Mouse (Mus musculus) leukemia stem cell, adult 10-12 weeks (primary cell): Measurements from ENCODE around the gene Ceacam2. TPM values are rescaled to one million over a fixed set of nuclear protein-coding genes. Genes with fewer than 3 reads are reported as not detected.

Experiments
- polyA plus RNA-seq: library from polyadenylated mRNA; stranded (reverse); fragments of >175 nt; gene quantifications from 2 replicates; pipeline ENCODE4 v1.2.3, GENCODE M21; 2012; ENCODE audit warnings: low replicate concordance

The Ceacam2 gene
- 0.09 TPM in 1 of 2 replicates, not detected in the other for polyA plus RNA-seq

GRCm38 (mm10) chr7:25539376-25539907, at the start of gene Ceacam2:
TSS of gene Ceacam2 (minus strand) at chr7:25539857.

DNA sequence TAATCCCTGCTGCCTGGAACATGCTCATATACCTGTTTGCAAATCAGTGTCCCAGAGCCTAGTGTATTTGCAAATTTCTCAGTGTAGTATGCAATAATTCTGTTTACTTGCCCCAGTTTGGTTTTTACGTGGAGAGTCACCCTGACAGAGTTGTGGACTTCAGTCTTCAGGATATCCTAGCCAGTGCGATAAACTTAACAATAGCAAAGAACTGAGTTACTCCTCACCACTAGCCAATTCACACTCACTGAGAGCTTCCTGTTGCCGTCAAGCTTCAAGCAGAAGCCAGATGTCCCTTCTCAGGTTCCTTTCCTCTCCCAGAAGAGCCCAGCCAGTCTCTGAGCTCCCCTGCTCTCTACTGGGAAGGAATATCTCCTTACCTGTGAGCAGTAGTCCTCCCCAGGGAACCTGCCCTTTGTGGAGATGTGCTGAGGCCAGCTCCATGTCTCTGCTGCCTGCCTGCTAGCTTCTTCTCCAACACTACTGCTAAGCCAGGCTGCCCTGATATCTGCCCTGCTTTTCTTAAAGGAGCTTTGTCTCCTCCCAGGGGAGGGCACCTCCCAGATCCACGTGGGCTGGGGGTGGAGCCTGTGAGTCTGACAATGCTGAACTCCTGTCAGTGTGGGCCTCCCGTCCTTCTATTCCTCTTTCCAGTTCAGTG, 62.4 kb downstream of the Ceacam2 start, which contains the start of gene Ceacam1:
Ceacam1 (minus strand) TSS at position 513 of the 661 bp plus-strand sequence.

Other genes with a start within 250 kb of the Ceacam2 start
- gene Pafah1b3, start 241.9 kb downstream of the Ceacam2 start, polyA plus RNA-seq = 4.1 and 11.0 TPM in 2 replicates
- not detected in 2 replicates for gene Prr19, start 238.4 kb downstream of the Ceacam2 start, polyA plus RNA-seq
- not detected in 2 replicates for gene Tmem145, start 233.8 kb downstream of the Ceacam2 start, polyA plus RNA-seq
- gene Megf8, start 222.7 kb downstream of the Ceacam2 start, polyA plus RNA-seq = 3.5 and 4.5 TPM in 2 replicates
- not detected in 2 replicates for gene Cnfn, start 170.1 kb downstream of the Ceacam2 start, polyA plus RNA-seq
- gene Lipe, start 141.1 kb downstream of the Ceacam2 start, polyA plus RNA-seq = 11.9 and 18.0 TPM in 2 replicates
- gene Cxcl17, start 127.0 kb downstream of the Ceacam2 start, polyA plus RNA-seq = not detected in 2 replicates
- gene Ceacam1, start 62.3 kb downstream of the Ceacam2 start, polyA plus RNA-seq = 1.1 TPM in 2 replicates
- not detected in 2 replicates for gene Erich4, start 76.0 kb upstream of the Ceacam2 start, polyA plus RNA-seq
- gene Dmac2, start 79.6 kb upstream of the Ceacam2 start, polyA plus RNA-seq = 19.1 and 28.8 TPM in 2 replicates
- gene B3gnt8, start 86.8 kb upstream of the Ceacam2 start, polyA plus RNA-seq = 10.3 and 11.6 TPM in 2 replicates
- 18.0 and 23.7 TPM in 2 replicates for gene Bckdha, start 119.1 kb upstream of the Ceacam2 start, polyA plus RNA-seq
- gene Exosc5, start 119.3 kb upstream of the Ceacam2 start, polyA plus RNA-seq = 261 and 447 TPM in 2 replicates
- 0.64 and 1.3 TPM in 2 replicates for gene Tmem91, start 135.3 kb upstream of the Ceacam2 start, polyA plus RNA-seq
- gene B9d2, start 140.9 kb upstream of the Ceacam2 start, polyA plus RNA-seq = 53.1 and 60.9 TPM in 2 replicates
- 953 and 1,098 TPM in 2 replicates for gene Tgfb1, start 147.1 kb upstream of the Ceacam2 start, polyA plus RNA-seq
- gene Ccdc97, start 179.2 kb upstream of the Ceacam2 start, polyA plus RNA-seq = 123 and 137 TPM in 2 replicates
- gene Hnrnpul1, start 214.9 kb upstream of the Ceacam2 start, polyA plus RNA-seq = 313 and 325 TPM in 2 replicates
- gene Axl, start 248.8 kb upstream of the Ceacam2 start, polyA plus RNA-seq = 107 and 138 TPM in 2 replicates